Mouse (Mus musculus) liver, postnatal 0 days (tissue): ENCODE results near the gene Ercc2. TPM values are rescaled to one million over a fixed set of nuclear protein-coding genes. Genes with fewer than 3 reads are reported as not detected.

Experiments used
- ATAC-seq: fragments of 200-750 bp; cut with Nextera tagmentation; 2 replicates; pipeline ENCODE4 v1.8.0; 2017; ENCODE audit warnings: mild to moderate bottlenecking, moderate library complexity
- DNase-seq: peaks from one replicate; pipeline ENCODE4 v3.0.0-alpha.2; 2016
- H3K27ac ChIP-seq: fragments of 300-500 bp; sonication (generic); 2 replicates; pipeline ENCODE4 v1.5.1; 2014; ENCODE audit warnings: antibody characterized with exemption, moderate library complexity, mild to moderate bottlenecking, low read depth
- H3K27me3 ChIP-seq: fragments of 300-500 bp; sonication (generic); 2 replicates; pipeline ENCODE4 v1.6.1; 2014; ENCODE audit warnings: low read length, control low read depth, mixed read lengths; ENCODE audit not compliant: insufficient read depth
- H3K36me3 ChIP-seq: fragments of 300-500 bp; sonication (generic); replicated peaks from 2 replicates; pipeline ENCODE4 v1.6.1; 2014; ENCODE audit warnings: mild to moderate bottlenecking, control low read depth, low read length, moderate library complexity, mixed read lengths; ENCODE audit not compliant: insufficient read depth
- H3K4me1 ChIP-seq: fragments of 300-500 bp; sonication (generic); 2 replicates; pipeline ENCODE4 v1.6.1; 2014; ENCODE audit warnings: antibody characterized with exemption, mild to moderate bottlenecking, control low read depth; ENCODE audit not compliant: insufficient read depth
- H3K4me2 ChIP-seq: fragments of 300-500 bp; sonication (generic); 2 replicates; pipeline ENCODE4 v1.6.1; 2014; ENCODE audit warnings: low read depth, mild to moderate bottlenecking, low read length, moderate library complexity, mixed read lengths
- H3K4me3 ChIP-seq: fragments of 300-500 bp; sonication (generic); 2 replicates; pipeline ENCODE4 v1.5.1; 2014; ENCODE audit warnings: low read depth, low read length
- H3K9ac ChIP-seq: fragments of 300-500 bp; sonication (generic); replicated peaks from 2 replicates; pipeline ENCODE4 v1.6.1; 2014; ENCODE audit warnings: mild to moderate bottlenecking, moderate library complexity
- H3K9me3 ChIP-seq: fragments of 300-500 bp; sonication (generic); 2 replicates; pipeline ENCODE4 v1.6.1; 2016; ENCODE audit warnings: mild to moderate bottlenecking, control low read depth, low read length, mixed read lengths
- CTCF ChIP-seq: sonication (generic); IDR thresholded peaks from 2 replicates; pipeline ENCODE4 v1.5.1; 2016; ENCODE audit warnings: antibody characterized with exemption, low read depth
- EP300 ChIP-seq: IDR thresholded peaks from 2 replicates; pipeline ENCODE4 v1.6.1; 2016; ENCODE audit warnings: antibody characterized with exemption, low read depth, mild to moderate bottlenecking
- WGBS: fragments of 180-500 bp; shearing (Covaris S2); extraction: QIAGEN DNeasy Blood & Tissue Kit; methylation state at CpG from one replicate; pipeline ENCODE4 v1.1.7; 2014; ENCODE audit not compliant: insufficient replicate concordance; 5-methylcytosine and 5-hydroxymethylcytosine counted together
- polyA plus RNA-seq: library from polyadenylated mRNA; unstranded; fragments of >200 nt; fragmentation: Nextera tagmentation; extraction: Ambion mirVana; gene quantifications from 2 replicates; pipeline ENCODE4 v1.2.1, GENCODE M21; 2015

Gene Ercc2
- polyA plus RNA-seq, 1 experiment from 2014 or later, result 3.8 TPM

DNA sequence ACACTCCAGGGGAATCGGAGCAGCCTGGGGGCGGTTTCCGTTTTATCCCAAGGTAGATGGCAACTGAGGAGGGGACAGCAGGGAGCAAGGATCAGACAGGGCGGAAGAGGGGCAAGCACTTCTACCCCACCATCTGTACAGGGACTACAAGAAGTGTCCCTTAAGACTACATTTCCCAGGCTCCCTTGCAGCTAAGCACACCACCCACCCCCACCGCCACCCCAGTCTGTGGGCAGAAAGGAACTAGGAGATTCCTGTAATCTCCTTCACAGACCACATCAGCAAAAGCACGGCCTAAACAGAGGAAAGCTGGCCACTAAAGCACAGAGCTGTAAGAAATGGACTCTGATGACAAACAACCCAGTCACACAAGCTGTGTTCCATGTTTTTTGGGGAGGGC, 44.5 kb downstream of the Ercc2 start:
- Histone ChIP-seq H3K4me1 (peaks cover 1% of the 10 kb centered on the region; the same call in 1 of the 2 replicates), H3K9ac (no peak overlapping the region), H3K36me3 (peaks cover 39% of the 10 kb centered on the region), H3K4me2 (no peak overlapping the region), H3K9me3 (no peaks in the 10 kb centered on the region), H3K27ac (no peak overlapping the region), H3K4me3 (no peak overlapping the region), H3K27me3 (peaks cover under 1% of the 10 kb centered on the region)
- WGBS, result 78% methylated on average over 6 of the region's 6 CpGs
- no peak for ATAC-seq
- DNase-seq, result no peak
- TF ChIP-seq EP300, result no peak
- TF ChIP-seq CTCF, result no peak

GRCm38 (mm10) chr7:19426888-19427287, 45.1 kb downstream of the Ercc2 start:
- Histone ChIP-seq H3K9ac (no peak overlapping the region), H3K4me2 (no peak overlapping the region), H3K4me1 (no peaks in the 10 kb centered on the region), H3K4me3 (no peak overlapping the region), H3K27me3 (no peaks in the 10 kb centered on the region; the same call in 1 of the 2 replicates), H3K36me3 (peaks cover 43% of the 10 kb centered on the region), H3K27ac (no peak overlapping the region), H3K9me3 (no peaks in the 10 kb centered on the region)
- TF ChIP-seq CTCF (no peak), EP300 (no peak)
- 81% methylated on average over 6 of the region's 6 CpGs for WGBS
- ATAC-seq, result no peak
- DNase-seq, result no peak

DNA sequence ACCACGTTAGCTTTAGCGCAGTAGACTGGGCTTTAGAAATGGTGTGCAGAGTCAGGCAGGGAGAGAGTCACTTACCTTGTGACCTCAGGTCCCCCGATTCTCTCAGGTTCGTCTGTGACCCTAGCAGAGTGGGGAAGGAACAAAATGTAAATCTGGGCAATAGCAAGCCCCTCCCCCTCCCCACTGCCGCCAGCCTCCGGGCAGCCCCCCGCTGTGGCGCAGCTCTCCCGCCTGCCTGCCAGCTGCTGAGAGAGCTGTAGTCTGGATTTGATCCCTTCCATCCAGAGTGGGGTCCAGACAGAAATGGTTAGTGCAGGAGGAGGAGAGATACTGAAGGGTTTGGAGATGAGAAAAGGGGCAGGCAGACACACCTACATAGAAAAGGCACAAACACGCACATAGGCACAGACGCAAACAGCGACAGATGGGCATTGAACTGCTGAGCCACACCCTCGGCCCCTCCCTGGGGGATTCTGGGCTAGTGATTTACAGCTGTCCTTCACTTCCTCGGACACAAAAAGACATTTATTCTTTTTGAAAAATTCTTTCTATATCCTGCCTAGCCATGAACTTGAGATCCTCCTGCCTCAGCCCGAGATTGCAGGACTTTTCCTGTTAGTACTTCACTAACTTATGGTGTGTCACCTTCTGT, 46.3 kb downstream of the Ercc2 start:
- 82% methylated on average over 15 of the region's 15 CpGs for WGBS
- Histone ChIP-seq H3K36me3 (peaks cover 54% of the 10 kb centered on the region), H3K4me2 (no peak overlapping the region), H3K9ac (no peak overlapping the region), H3K4me1 (no peaks in the 10 kb centered on the region), H3K27me3 (no peaks in the 10 kb centered on the region), H3K4me3 (no peak overlapping the region), H3K9me3 (no peaks in the 10 kb centered on the region), H3K27ac (no peak overlapping the region)
- TF ChIP-seq CTCF, result no peak
- TF ChIP-seq EP300, result no peak
- DNase-seq (no peak), ATAC-seq (no peak)

GRCm38 (mm10) chr7:19429726-19430125, 47.9 kb downstream of the Ercc2 start:
- Histone ChIP-seq H3K9ac (no peak overlapping the region), H3K4me3 (no peak overlapping the region), H3K27ac (no peak overlapping the region), H3K9me3 (no peaks in the 10 kb centered on the region), H3K27me3 (no peaks in the 10 kb centered on the region), H3K4me1 (no peaks in the 10 kb centered on the region), H3K4me2 (no peak overlapping the region), H3K36me3 (peaks cover 70% of the 10 kb centered on the region)
- TF ChIP-seq EP300 (no peak), CTCF (no peak)
- no peak for DNase-seq
- ATAC-seq, result no peak
- 83% methylated on average over 8 of the region's 8 CpGs for WGBS

- no peak for ATAC-seq
- Histone ChIP-seq H3K4me3 (no peak overlapping the region), H3K4me2 (no peak overlapping the region), H3K27ac (no peak overlapping the region), H3K9ac (no peak overlapping the region), H3K9me3 (no peaks in the 10 kb centered on the region), H3K27me3 (no peaks in the 10 kb centered on the region), H3K4me1 (no peaks in the 10 kb centered on the region), H3K36me3 (peaks cover 74% of the 10 kb centered on the region)
- no peak for DNase-seq
- TF ChIP-seq EP300, result no peak
- TF ChIP-seq CTCF, result no peak
- 83% methylated on average over 6 of the region's 6 CpGs for WGBS
Observed at GRCm38 (mm10) chr7:19430402-19430801, 48.6 kb downstream of the Ercc2 start.

- peaks cover 78% of the 10 kb centered on the region for H3K36me3 ChIP-seq
Observed at GRCm38 (mm10) chr7:19432475-19432874, 50.7 kb downstream of the Ercc2 start.

More at GRCm38 (mm10) chr7:19432475-19432874, 50.7 kb downstream of the Ercc2 start:
- Histone ChIP-seq H3K27me3 (no peaks in the 10 kb centered on the region), H3K4me1 (no peaks in the 10 kb centered on the region), H3K9ac (no peak overlapping the region), H3K4me3 (no peak overlapping the region), H3K9me3 (no peaks in the 10 kb centered on the region), H3K27ac (no peak overlapping the region), H3K4me2 (no peak overlapping the region)
- WGBS, result 84% methylated on average over 2 of the region's 2 CpGs
- ATAC-seq (no peak), DNase-seq (no peak)
- TF ChIP-seq CTCF, result peak; percentile 46
- TF ChIP-seq EP300, result no peak
